14 mouse cellular contexts compared by ENCODE assay signal in genomic region chr4:124766566-124766940, GRCm38 (mm10). TPM values are rescaled to one million over a fixed set of nuclear protein-coding genes. Genes with fewer than 3 reads are reported as not detected.
DNase-seq lines count a peak whose midpoint lies in the region; ATAC-seq and TF ChIP-seq lines count a peak whose summit lies in the region.
"Had no signal": no experiment of that assay in that cellular context is flagged by ENCODE, and none has a peak within 500 bp of the region (broad histone marks: within the 10 kb centered on the region; RNA-seq: fewer than 3 reads in every experiment).

No protein-coding gene starts in this region.

- TF ChIP-seq EP300 in heart, postnatal 0 days (IDR thresholded peaks at IDR 0.05; ENCODE audit: low read depth), result no peak

- H3K27ac ChIP-seq in heart, postnatal 0 days (ENCODE audit: low read depth), result peak overlapping the region; percentile 44
- H3K27ac ChIP-seq in liver, embryonic 15.5 days (replicated peaks), result peak overlapping the region; percentile 51
- H3K27ac ChIP-seq: neural tube, embryonic 15.5 days had no signal

- no peak overlapping the region for H3K4me3 ChIP-seq in heart, postnatal 0 days (ENCODE audit: low read depth, low read length)
- H3K4me3 ChIP-seq in liver, embryonic 15.5 days (replicated peaks), result no peak overlapping the region
- H3K4me3 ChIP-seq: neural tube, embryonic 15.5 days had no signal

- 16% methylated on average over 2 of the region's 2 CpGs for WGBS in heart, postnatal 0 days
- 26% methylated on average over 2 of the region's 2 CpGs for WGBS in liver, embryonic 15.5 days (ENCODE audit: insufficient replicate concordance)

- peaks cover 10% of the 10 kb centered on the region for H3K4me1 ChIP-seq in heart, postnatal 0 days (ENCODE audit: control insufficient read depth, insufficient read depth)
- H3K4me1 ChIP-seq in liver, embryonic 15.5 days (replicated peaks), result peaks cover 75% of the 10 kb centered on the region
- H3K4me1 ChIP-seq: neural tube, embryonic 15.5 days had no signal

- TF ChIP-seq CTCF in heart, postnatal 0 days (IDR thresholded peaks at IDR 0.05; ENCODE audit: low read depth), result no peak

- no peaks in the 10 kb centered on the region for H3K36me3 ChIP-seq in heart, postnatal 0 days (replicated peaks; ENCODE audit: control insufficient read depth, insufficient read depth, low read length)
- peaks cover 9% of the 10 kb centered on the region for H3K36me3 ChIP-seq in liver, embryonic 15.5 days (replicated peaks)
- H3K36me3 ChIP-seq: neural tube, embryonic 15.5 days had no signal

- H3K9me3 ChIP-seq in heart, postnatal 0 days (replicated peaks; ENCODE audit: control insufficient read depth, low read length), result no peaks in the 10 kb centered on the region
- no peaks in the 10 kb centered on the region for H3K9me3 ChIP-seq in liver, embryonic 15.5 days (replicated peaks)
- H3K9me3 ChIP-seq: neural tube, embryonic 15.5 days had no signal

- H3K27me3 ChIP-seq in heart, postnatal 0 days (ENCODE audit: control insufficient read depth, insufficient read depth, low read length), result no peaks in the 10 kb centered on the region
- H3K27me3 ChIP-seq in liver, embryonic 15.5 days, result no peaks in the 10 kb centered on the region
- H3K27me3 ChIP-seq: CH12.LX; neural tube, embryonic 15.5 days; Patski had no signal

- 0 out of 2 replicates have a peak overlapping the region, but pooled peaks have one; percentile 13 for H3K4me2 ChIP-seq in heart, postnatal 0 days (ENCODE audit: low read depth, low read length)
- H3K4me2 ChIP-seq in liver, embryonic 15.5 days, result 0 out of 2 replicates have a peak overlapping the region, but pooled peaks have one; percentile 31
- H3K4me2 ChIP-seq: lung, embryonic 14.5 days; neural tube, embryonic 15.5 days had no signal

- no peak overlapping the region for H3K9ac ChIP-seq in heart, postnatal 0 days (replicated peaks; ENCODE audit: low read depth, low read length)
- no peak overlapping the region for H3K9ac ChIP-seq in liver, embryonic 15.5 days
- H3K9ac ChIP-seq: lung, embryonic 14.5 days; neural tube, embryonic 15.5 days had no signal

- ATAC-seq in heart, postnatal 0 days (ENCODE audit: insufficient read depth, low read depth), result 0 out of 2 replicates have a peak, but pooled peaks have one; percentile 30
- ATAC-seq in liver, embryonic 15.5 days (ENCODE audit: insufficient read depth), result no peak
- ATAC-seq: Patski had no signal

- no peak for DNase-seq in heart, postnatal 0 days (ENCODE audit: low spot score)
- no peak for DNase-seq in heart, adult 9 months (ENCODE audit: low spot score in 2 of 2)
- DNase-seq in 416B (ENCODE audit: low read depth) (peak; percentile 53), MEL-GATA-1-ER (ENCODE audit: extremely low read depth, low read depth) (peak; percentile 61)
- no peak for DNase-seq in adrenal gland, adult (ENCODE audit: inconsistent age in 2 of 2, low spot score in 1 of 2)
- DNase-seq in layer of hippocampus, postnatal 25 days (ENCODE audit: extremely low spot score in 1 of 2, low spot score in 1 of 2), result no peak
- DNase-seq: cerebellum, adult 8-10 months; kidney, adult 18-20 months; lung, embryonic 14.5 days; retina, postnatal 1 day had no signal

RNA-seq across cellular contexts. Expression of gene Inpp5b, which starts 24.9 kb away (rescaled TPM):
- total RNA-seq in heart, postnatal 0 days (2014; rRNA removed; ENCODE audit: low replicate concordance), result 4.7 and 8.2 TPM in 2 replicates
- 8.0 and 10.4 TPM in 2 replicates for polyA plus RNA-seq in heart, postnatal 0 days (2015; fragmentation: Nextera tagmentation; extraction: Ambion mirVana)
- polyA plus RNA-seq in liver, embryonic 15.5 days (2015; fragmentation: Nextera tagmentation; extraction: Ambion mirVana), result 38.1 and 38.3 TPM in 2 replicates
- total RNA-seq in layer of hippocampus, postnatal 25 days (2021), result 10 to 100 TPM; 34.6 to 51.5 TPM

RNA-seq across cellular contexts. Expression of gene Mtf1, which starts 35.4 kb away (rescaled TPM):
- 4.8 and 7.1 TPM in 2 replicates for total RNA-seq in heart, postnatal 0 days (2014; rRNA removed; ENCODE audit: low replicate concordance)
- polyA plus RNA-seq in heart, postnatal 0 days (2015; fragmentation: Nextera tagmentation; extraction: Ambion mirVana), result 9.0 and 9.5 TPM in 2 replicates
- polyA plus RNA-seq in liver, embryonic 15.5 days (2015; fragmentation: Nextera tagmentation; extraction: Ambion mirVana), result 11.8 and 12.4 TPM in 2 replicates
- total RNA-seq in layer of hippocampus, postnatal 25 days (2021), result 10 to 100 TPM; 26.4 to 28.8 TPM

RNA-seq across cellular contexts. Expression of gene Sf3a3, which starts 52.0 kb away (rescaled TPM):
- 15.4 and 23.6 TPM in 2 replicates for total RNA-seq in heart, postnatal 0 days (2014; rRNA removed; ENCODE audit: low replicate concordance)
- polyA plus RNA-seq in heart, postnatal 0 days (2015; fragmentation: Nextera tagmentation; extraction: Ambion mirVana), result 47.5 and 50.6 TPM in 2 replicates
- 53.9 and 58.2 TPM in 2 replicates for polyA plus RNA-seq in liver, embryonic 15.5 days (2015; fragmentation: Nextera tagmentation; extraction: Ambion mirVana)
- total RNA-seq in layer of hippocampus, postnatal 25 days (2021), result 10 to 100 TPM; 34.6 to 34.8 TPM

Comparison
In these comparisons a context has a peak if more than half of its experiments do, and no peak if none do; other contexts are left out.
1. DNase-seq: peak in 416B (single experiment) and MEL-GATA-1-ER (single experiment); none in heart, postnatal 0 days (single experiment), heart, adult 9 months (0 of 2), adrenal gland, adult (0 of 2) and layer of hippocampus, postnatal 25 days (0 of 2).